Mouse (Mus musculus): ENCODE measurements at regions not wholly inside any gene's neighbourhood (a gene's known extent, or its start where the extent isn't known, plus 50 kb on each side); places are given as distances from the start of the nearest gene placed in this dataset.

DNA sequence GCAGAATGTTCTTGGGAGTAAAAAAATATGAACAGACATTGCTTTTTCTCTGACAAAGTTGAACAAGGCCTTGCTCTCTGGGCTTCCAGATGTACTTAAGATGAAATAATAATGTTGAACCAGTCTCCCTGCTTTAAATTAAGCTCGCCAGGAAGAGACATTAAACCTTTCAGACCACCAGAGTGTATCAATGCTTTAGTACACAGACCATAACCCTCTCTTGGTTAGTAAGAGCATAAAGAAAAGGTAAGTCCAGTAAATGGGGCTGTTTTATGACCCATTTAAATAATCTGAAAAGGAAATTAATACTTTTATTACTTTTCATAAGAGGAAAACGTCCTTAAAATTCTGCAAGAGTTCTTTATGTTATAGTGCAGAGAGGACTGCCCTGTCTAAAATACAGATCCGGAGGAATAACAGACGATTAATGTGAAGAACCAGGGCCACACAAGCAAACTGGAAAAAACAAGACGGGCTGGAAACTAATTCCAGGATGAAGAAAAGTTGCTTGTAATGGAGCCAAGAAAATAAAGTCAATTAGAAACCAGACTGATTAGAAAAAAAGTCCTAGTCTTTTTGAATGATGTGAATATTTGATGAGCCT, 74.4 kb downstream of the Mettl11b start:
- no peaks in the 10 kb centered on the region for H3K36me3 ChIP-seq
- H3K4me3 ChIP-seq, result no peak overlapping the region
- no peak for DNase-seq (ENCODE audit: low spot score)
- no peaks in the 10 kb centered on the region for H3K9me3 ChIP-seq
- WGBS, result 83% methylated on average over 5 of the region's 5 CpGs
- no peaks in the 10 kb centered on the region for H3K4me1 ChIP-seq (replicated peaks)
- no peak overlapping the region for H3K27ac ChIP-seq
- H3K27me3 ChIP-seq (ENCODE audit: insufficient read depth, poor library complexity, severe bottlenecking), result no peaks in the 10 kb centered on the region

- Histone ChIP-seq H3K27me3 (ENCODE audit: insufficient read depth, poor library complexity, severe bottlenecking) (no peaks in the 10 kb centered on the region), H3K9me3 (no peaks in the 10 kb centered on the region), H3K36me3 (no peaks in the 10 kb centered on the region), H3K4me3 (no peak overlapping the region), H3K4me1 (replicated peaks) (peaks cover 8% of the 10 kb centered on the region), H3K27ac (no peak overlapping the region)
- 90% methylated on average over 1 of the region's 1 CpGs for WGBS
- DNase-seq (ENCODE audit: low spot score), result no peak
Measured at GRCm38 (mm10) chr1:163642091-163642490, 82.9 kb downstream of the Mettl11b start.

DNA sequence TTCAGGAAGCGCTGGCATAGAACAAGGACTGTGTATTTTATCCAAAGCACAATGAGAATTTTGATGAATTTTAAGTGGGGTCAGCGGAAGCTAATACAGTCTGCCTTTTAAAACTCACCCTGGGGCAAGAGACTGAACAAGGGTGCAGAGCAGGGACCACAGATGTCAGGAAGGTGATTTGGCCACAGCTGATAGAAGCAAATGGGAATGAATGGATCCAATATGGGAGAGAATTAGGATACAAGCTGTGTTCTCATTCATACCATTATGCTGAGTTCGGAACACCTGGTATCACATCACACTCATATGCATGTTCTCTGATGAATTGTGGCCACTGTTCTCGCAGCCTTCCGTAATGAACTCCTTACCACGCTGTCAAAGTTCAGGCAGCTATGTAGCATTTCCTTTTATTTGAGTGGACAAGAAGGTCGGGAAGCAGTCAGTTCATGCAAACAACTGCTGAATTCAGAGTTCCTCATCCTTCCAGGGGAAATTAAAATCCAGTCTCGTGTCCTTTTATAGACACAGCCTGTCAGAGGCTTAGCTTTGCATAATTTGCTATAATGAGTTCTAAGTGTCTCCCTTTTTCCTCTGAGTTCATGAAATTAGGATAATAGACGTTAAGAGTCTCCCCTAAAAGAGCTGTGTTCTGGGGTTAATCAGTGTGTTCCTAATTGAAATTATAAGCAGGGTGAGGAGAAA, 84.4 kb downstream of the Mettl11b start:
- no peak for DNase-seq (ENCODE audit: low spot score)
- Histone ChIP-seq H3K27ac (no peak overlapping the region), H3K4me1 (replicated peaks) (peaks cover 8% of the 10 kb centered on the region), H3K27me3 (ENCODE audit: insufficient read depth, poor library complexity, severe bottlenecking) (no peaks in the 10 kb centered on the region), H3K36me3 (no peaks in the 10 kb centered on the region), H3K9me3 (no peaks in the 10 kb centered on the region), H3K4me3 (no peak overlapping the region)
- 64% methylated on average over 9 of the region's 9 CpGs for WGBS

DNA sequence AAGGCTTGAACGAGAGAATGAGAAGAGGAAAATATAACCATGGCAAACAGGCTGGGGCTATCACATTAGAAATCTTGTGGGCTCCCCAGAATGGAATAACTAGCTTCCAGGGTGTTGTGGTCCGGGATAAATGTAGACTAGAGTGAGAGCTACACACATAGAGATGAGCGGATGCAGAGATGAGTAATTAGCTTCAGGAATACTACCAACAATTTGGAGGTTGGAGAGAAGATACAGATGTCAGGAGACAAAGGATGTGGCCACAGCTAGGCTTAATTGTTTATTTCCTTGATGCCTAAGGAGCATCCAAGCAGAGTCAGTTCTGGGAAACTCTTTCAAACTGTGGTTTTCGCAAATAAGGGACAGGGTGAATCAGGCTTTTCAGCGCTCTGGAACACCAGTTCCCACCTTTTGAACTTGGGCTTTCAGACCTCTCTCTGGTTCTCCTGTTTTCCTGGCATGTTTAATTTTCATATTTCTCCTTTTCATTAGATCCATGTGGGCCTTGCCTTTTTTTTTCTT, 94.7 kb downstream of the Mettl11b start:
- Histone ChIP-seq H3K4me3 (no peak overlapping the region), H3K4me1 (replicated peaks) (no peaks in the 10 kb centered on the region), H3K27ac (no peak overlapping the region), H3K27me3 (ENCODE audit: insufficient read depth, poor library complexity, severe bottlenecking) (no peaks in the 10 kb centered on the region), H3K9me3 (no peaks in the 10 kb centered on the region), H3K36me3 (no peaks in the 10 kb centered on the region)
- no peak for DNase-seq (ENCODE audit: low spot score)
- 90% methylated on average over 5 of the region's 5 CpGs for WGBS

DNA sequence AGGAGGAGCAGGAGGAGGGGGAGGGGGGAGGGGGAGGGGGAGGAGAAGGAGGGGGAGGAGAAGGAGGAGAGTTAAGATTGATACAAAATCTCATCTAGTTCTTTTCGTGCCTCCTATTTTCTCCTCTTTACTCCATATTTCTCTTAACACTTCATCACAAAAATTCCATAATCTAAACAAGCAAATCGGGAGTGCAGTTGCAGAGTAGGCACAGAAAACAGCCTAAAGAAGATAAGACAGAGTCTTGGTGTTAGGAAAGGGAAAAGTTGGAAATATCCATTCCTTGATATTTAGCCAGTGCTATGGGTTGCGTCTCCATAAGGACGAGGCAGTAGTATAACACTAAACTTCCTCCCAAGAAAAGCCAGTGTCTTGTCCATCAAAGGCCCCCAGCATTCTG, 100.1 kb downstream of the Mettl11b start:
- Histone ChIP-seq H3K27me3 (ENCODE audit: insufficient read depth, poor library complexity, severe bottlenecking) (no peaks in the 10 kb centered on the region), H3K9me3 (no peaks in the 10 kb centered on the region), H3K36me3 (no peaks in the 10 kb centered on the region), H3K4me1 (replicated peaks) (no peaks in the 10 kb centered on the region), H3K27ac (no peak overlapping the region), H3K4me3 (no peak overlapping the region)
- WGBS, result 89% methylated on average over 4 of the region's 4 CpGs
- DNase-seq (ENCODE audit: low spot score), result no peak

- Histone ChIP-seq H3K9me3 (no peaks in the 10 kb centered on the region), H3K4me3 (no peak overlapping the region), H3K27ac (no peak overlapping the region), H3K4me1 (replicated peaks) (no peaks in the 10 kb centered on the region), H3K27me3 (ENCODE audit: insufficient read depth, poor library complexity, severe bottlenecking) (no peaks in the 10 kb centered on the region), H3K36me3 (no peaks in the 10 kb centered on the region)
- WGBS, result 94% methylated on average over 3 of the region's 3 CpGs
- DNase-seq (ENCODE audit: low spot score), result no peak
Measured at GRCm38 (mm10) chr1:163621293-163621692, 103.7 kb downstream of the Mettl11b start.

- no peaks in the 10 kb centered on the region for H3K36me3 ChIP-seq
- DNase-seq (ENCODE audit: low spot score), result no peak
- 74% methylated on average over 7 of the region's 7 CpGs for WGBS
- no peaks in the 10 kb centered on the region for H3K27me3 ChIP-seq (ENCODE audit: insufficient read depth, poor library complexity, severe bottlenecking)
- no peak overlapping the region for H3K27ac ChIP-seq
- no peaks in the 10 kb centered on the region for H3K4me1 ChIP-seq (replicated peaks)
- no peaks in the 10 kb centered on the region for H3K9me3 ChIP-seq
- H3K4me3 ChIP-seq, result no peak overlapping the region
Measured at GRCm38 (mm10) chr1:163619831-163620230, 105.2 kb downstream of the Mettl11b start.

DNA sequence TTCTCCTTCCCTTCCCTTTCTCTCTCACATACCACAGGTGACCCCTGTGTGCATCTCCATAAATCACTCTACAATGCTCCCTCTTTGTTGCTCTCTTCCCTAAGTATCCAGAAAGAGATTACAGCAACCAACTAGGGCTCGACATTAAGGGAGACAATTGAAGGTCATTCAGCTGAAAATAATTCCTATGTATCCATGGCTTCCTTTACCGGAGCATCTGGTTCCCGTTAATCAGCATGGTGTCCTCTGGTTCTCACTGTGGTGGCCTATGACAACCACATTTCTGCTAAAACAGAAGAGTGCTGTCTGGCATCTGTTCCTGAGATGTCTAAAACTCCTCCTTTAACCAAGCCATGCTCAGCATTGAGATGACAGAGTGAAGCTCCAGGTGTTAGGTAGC, 106.9 kb downstream of the Mettl11b start:
- Histone ChIP-seq H3K27me3 (ENCODE audit: insufficient read depth, poor library complexity, severe bottlenecking) (no peaks in the 10 kb centered on the region), H3K27ac (no peak overlapping the region), H3K36me3 (no peaks in the 10 kb centered on the region), H3K4me1 (replicated peaks) (no peaks in the 10 kb centered on the region), H3K4me3 (no peak overlapping the region), H3K9me3 (no peaks in the 10 kb centered on the region)
- peak; percentile 12 for DNase-seq (ENCODE audit: low spot score)
- WGBS, result 40% methylated on average over 3 of the region's 3 CpGs

DNA sequence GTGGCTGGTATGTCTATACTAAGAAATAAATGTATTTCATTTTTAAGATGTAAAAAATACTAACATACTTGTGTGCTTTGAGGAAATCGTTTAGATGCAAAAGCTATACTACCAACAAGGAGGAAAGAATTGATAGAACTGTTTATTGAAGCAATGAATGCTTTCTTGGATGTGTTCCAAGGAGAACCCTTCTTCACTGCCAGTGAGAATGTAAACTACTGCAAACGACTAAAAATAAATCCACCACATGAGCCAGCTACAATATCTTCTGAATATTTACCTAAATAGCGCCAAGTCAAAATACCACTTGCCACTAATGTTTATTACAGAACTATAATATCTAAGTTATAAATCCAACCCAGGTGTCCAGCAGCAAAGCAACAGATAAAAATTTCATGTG, 108.4 kb downstream of the Mettl11b start:
- WGBS, result 90% methylated on average over 3 of the region's 3 CpGs
- Histone ChIP-seq H3K9me3 (no peaks in the 10 kb centered on the region), H3K36me3 (no peaks in the 10 kb centered on the region)

GRCm38 (mm10) chr1:163608429-163608828, 116.6 kb downstream of the Mettl11b start:
- Histone ChIP-seq H3K4me3 (no peak overlapping the region), H3K27me3 (ENCODE audit: insufficient read depth, poor library complexity, severe bottlenecking) (no peaks in the 10 kb centered on the region), H3K4me1 (replicated peaks) (no peaks in the 10 kb centered on the region), H3K9me3 (no peaks in the 10 kb centered on the region), H3K36me3 (no peaks in the 10 kb centered on the region), H3K27ac (no peak overlapping the region)
- WGBS, result 91% methylated on average over 1 of the region's 1 CpGs
- DNase-seq (ENCODE audit: low spot score), result no peak

More for the DNA sequence above, 108.4 kb downstream of the Mettl11b start:
- DNase-seq (ENCODE audit: low spot score), result no peak
- Histone ChIP-seq H3K4me1 (replicated peaks) (no peaks in the 10 kb centered on the region), H3K4me3 (no peak overlapping the region), H3K27me3 (ENCODE audit: insufficient read depth, poor library complexity, severe bottlenecking) (no peaks in the 10 kb centered on the region), H3K27ac (no peak overlapping the region)

DNA sequence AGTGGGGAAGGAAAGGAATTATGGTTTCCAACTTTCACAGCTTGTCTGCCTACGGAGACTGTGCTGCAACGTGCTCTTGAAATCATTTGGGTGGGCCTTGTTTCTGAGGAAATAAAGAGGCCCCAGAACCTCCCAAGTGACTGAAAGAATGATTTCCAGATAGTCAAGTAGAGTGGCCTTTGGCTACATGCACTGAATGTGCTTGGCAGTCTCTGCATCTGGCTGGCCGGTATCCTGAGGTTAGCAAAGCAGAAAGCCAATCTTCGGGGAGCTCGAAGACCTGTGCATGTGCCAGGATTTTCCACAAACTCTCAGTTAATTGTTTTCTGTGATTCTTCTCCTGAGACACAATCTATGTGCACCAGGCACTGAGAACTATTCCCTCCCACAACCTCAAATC, 117.3 kb downstream of the Mettl11b start:
- WGBS, result 76% methylated on average over 5 of the region's 5 CpGs
- Histone ChIP-seq H3K4me1 (replicated peaks) (no peaks in the 10 kb centered on the region), H3K27me3 (ENCODE audit: insufficient read depth, poor library complexity, severe bottlenecking) (no peaks in the 10 kb centered on the region), H3K4me3 (no peak overlapping the region), H3K9me3 (no peaks in the 10 kb centered on the region), H3K27ac (no peak overlapping the region), H3K36me3 (no peaks in the 10 kb centered on the region)
- no peak for DNase-seq (ENCODE audit: low spot score)

DNA sequence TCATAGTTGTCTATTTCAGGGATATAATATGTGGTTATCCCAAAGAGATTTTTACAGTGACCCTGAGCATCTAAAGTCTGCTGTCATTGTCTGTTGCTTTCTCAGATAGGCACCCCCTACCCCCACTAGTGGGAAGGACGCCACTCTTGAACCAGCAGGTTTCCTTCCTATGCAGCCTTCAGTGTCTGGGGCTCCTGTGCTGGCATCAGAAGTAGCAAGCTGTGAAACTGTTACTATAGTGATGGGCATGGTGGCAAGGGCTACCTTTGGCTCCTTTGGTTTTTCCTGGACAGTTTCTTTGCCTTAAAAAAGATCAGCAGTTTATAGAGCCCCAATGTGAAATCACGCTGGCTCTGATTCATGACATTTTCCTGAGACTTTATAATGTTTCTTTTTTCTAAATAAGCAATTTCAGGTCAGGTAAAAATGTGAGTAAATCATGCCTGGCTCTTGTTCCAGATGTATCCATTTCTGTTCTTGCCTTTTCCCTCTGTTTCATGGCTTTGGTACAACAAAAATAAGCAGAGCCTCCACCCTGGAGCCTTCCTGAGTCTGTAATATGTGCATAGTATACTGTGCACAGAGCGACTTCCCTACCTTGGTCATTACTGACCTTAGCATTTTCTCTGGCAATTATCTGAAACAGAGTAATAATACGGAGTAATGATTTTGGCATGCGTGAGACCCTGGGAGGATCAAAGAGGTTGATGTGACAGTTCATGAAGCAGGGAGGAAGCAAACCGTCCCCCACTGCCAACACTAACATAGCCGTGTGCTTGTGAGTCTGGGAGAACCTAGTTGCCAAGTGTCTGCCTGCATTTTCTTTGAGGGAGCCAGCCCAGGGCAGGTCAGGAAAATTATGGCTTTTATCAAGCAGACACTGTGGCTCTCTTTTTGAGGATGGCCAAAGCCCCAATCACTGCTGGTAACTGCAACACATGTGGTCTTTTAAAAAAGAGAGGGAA, 124.8 kb downstream of the Mettl11b start:
- H3K4me1 ChIP-seq (replicated peaks), result no peaks in the 10 kb centered on the region
- H3K27me3 ChIP-seq (ENCODE audit: insufficient read depth, poor library complexity, severe bottlenecking), result no peaks in the 10 kb centered on the region
- no peaks in the 10 kb centered on the region for H3K9me3 ChIP-seq
- 73% methylated on average over 7 of the region's 7 CpGs for WGBS
- no peak overlapping the region for H3K27ac ChIP-seq
- no peaks in the 10 kb centered on the region for H3K36me3 ChIP-seq
- no peak for DNase-seq (ENCODE audit: low spot score)
- H3K4me3 ChIP-seq, result no peak overlapping the region

DNA sequence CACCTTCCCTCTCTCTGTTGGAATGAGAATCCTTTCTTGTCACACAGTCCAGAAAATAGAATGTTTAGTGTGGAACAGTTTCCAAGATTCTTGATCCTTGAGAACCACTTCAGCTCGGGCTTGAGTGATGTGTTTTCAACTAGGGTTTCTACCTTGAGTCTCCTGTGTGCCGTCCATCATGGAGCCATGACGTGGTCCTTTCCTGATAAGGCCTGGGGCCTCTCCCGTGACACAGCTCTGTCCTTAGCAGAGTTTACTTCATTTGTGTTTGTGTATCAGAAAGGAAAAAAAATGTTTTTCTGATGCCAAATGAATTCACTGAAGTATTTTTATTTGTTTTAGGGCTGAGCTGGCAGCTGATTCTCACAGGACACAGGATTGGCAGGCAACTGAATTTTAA, 148.6 kb downstream of the Mettl11b start:
- WGBS, result 82% methylated on average over 4 of the region's 4 CpGs
- H3K27me3 ChIP-seq (ENCODE audit: insufficient read depth, poor library complexity, severe bottlenecking), result no peaks in the 10 kb centered on the region
- no peak for DNase-seq (ENCODE audit: low spot score)
- H3K4me1 ChIP-seq (replicated peaks), result 0 out of 2 replicates have a peak, but pooled peaks cover 2% of the 10 kb centered on the region
- H3K27ac ChIP-seq, result no peak overlapping the region
- H3K9me3 ChIP-seq, result no peaks in the 10 kb centered on the region
- H3K4me3 ChIP-seq, result no peak overlapping the region
- no peaks in the 10 kb centered on the region for H3K36me3 ChIP-seq

Data from hindbrain, embryonic 10.5 days (tissue).